Mouse (Mus musculus) stomach, postnatal 0 days (tissue): ENCODE measurements around the gene Myzap.

Source experiments
- CTCF ChIP-seq: IDR thresholded peaks from 2 replicates; pipeline ENCODE4 v1.5.1; 2016; ENCODE audit warnings: antibody characterized with exemption, low read depth, mild to moderate bottlenecking, moderate library complexity
- EP300 ChIP-seq: optimal IDR thresholded peaks from 2 replicates; pipeline ENCODE3; 2016; ENCODE audit warnings: antibody characterized with exemption

DNA sequence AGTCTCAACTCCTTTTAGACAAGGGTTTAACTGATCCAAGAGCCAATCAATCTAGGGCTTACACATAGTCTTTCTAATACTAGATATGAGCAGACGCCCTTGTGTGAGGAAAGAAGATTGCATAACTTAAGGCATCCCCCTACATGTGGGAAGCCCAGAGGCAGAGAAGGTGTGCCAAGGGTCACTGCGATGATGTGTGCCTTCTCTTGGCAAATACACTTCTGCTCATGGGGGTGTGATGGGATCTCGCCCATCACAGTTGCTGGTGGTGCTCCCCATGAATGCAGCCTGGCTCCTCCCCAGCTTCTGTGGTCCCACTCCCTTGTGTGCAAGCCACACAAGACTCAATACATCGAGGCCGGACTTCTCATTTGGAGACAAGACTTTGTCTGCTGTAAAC lies 47.3 kb downstream of the Myzap start:
- TF ChIP-seq CTCF (no peak), EP300 (no peak)
